Mouse (Mus musculus): ENCODE measurements around the gene Cabp2. TPM values are rescaled to one million over a fixed set of nuclear protein-coding genes. Genes with fewer than 3 reads are reported as not detected.
"Not testable (repeated sequence)": the region's sequence is repeated elsewhere in the genome, so short reads cannot be mapped to it uniquely, and the experiment has no call there.

Cabp2 gene
- polyA plus RNA-seq, 1 experiment from 2014 or later = not detected

DNA sequence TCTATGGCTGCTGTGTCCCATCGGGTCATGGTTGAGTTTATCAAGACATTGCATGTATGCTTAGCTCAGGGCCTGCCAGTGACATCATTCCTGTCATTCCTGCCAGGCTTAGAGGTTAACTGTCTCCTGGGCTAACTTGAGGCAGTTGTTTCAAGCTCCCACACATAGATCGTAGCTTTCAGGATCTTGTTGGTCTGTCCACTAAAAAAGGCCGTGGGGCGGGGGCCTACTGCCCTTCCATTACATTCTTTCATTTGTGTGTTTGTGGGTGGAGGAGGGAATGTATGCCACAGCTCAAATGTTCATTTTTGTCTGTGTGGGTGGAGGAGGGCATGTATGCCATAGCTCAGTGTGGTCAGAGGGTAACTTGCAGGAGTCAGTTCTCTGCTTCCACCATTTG, 48.7 kb downstream of the Cabp2 start:
- no peak overlapping the region for H3K4me2 ChIP-seq
- peaks cover 14% of the 10 kb centered on the region for H3K4me1 ChIP-seq
- no peak overlapping the region for H3K27ac ChIP-seq
- no peak overlapping the region for H3K4me3 ChIP-seq
- no peaks in the 10 kb centered on the region for H3K27me3 ChIP-seq
- H3K9ac ChIP-seq = no peak overlapping the region
- ATAC-seq (ENCODE audit: borderline replicate concordance, extremely low read depth, low FRiP score, low TSS enrichment) = no peak
- peaks cover 46% of the 10 kb centered on the region for H3K36me3 ChIP-seq
- WGBS = 80% methylated on average over 4 of the region's 4 CpGs
- no peaks in the 10 kb centered on the region for H3K9me3 ChIP-seq

DNA sequence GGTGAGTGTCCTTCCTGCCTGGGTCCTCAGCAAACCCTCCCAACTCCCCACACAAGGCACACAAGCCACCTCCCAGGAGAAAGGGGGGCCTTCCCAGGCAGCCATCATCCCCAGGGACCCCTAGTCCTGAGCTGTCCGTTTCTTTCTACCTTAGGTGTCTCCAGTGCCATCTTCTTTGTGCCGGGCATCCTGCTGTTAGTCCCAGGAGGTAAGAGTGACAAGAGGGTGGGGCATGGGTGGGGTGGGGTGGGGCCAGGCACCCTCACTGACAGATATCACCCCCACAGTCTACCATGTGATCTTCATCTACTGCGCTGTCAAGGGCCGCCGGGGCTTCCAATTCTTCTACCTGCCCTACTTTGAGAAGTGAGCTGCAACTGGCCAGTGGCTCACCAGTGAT, 49.7 kb downstream of the Cabp2 start:
- no peaks in the 10 kb centered on the region for H3K27me3 ChIP-seq
- no peak overlapping the region for H3K4me2 ChIP-seq
- peaks cover 14% of the 10 kb centered on the region for H3K4me1 ChIP-seq
- H3K9me3 ChIP-seq = no peaks in the 10 kb centered on the region
- peaks cover 46% of the 10 kb centered on the region for H3K36me3 ChIP-seq
- H3K27ac ChIP-seq = no peak overlapping the region
- H3K9ac ChIP-seq = no peak overlapping the region
- ATAC-seq (ENCODE audit: borderline replicate concordance, extremely low read depth, low FRiP score, low TSS enrichment) = no peak
- WGBS = 86% methylated on average over 5 of the region's 5 CpGs
- H3K4me3 ChIP-seq = no peak overlapping the region

DNA sequence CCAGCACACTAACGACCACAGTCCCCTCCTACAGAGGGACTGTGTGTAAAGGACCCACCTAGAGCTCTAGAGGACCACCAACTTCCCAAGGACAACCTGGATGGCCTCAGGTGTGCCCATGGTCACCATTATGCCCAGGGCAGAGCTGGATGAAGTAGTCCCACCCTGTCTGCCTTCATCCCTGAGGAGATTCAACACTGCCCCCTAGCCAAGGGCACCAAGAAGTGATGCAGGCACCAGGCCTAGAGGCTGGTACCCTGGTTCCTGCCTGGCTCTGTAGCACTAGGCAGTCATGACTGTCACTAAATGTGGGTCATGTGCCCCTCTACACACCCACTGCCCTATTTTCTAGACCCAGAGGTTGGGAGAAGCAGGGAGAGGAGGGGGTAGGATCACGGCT, 50.4 kb downstream of the Cabp2 start:
- H3K4me1 ChIP-seq = peaks cover 10% of the 10 kb centered on the region
- WGBS = 77% methylated on average over 2 of the region's 2 CpGs
- H3K9ac ChIP-seq = no peak overlapping the region
- H3K36me3 ChIP-seq = peaks cover 46% of the 10 kb centered on the region
- no peaks in the 10 kb centered on the region for H3K9me3 ChIP-seq
- no peak overlapping the region for H3K27ac ChIP-seq
- ATAC-seq (ENCODE audit: borderline replicate concordance, extremely low read depth, low FRiP score, low TSS enrichment) = no peak
- no peak overlapping the region for H3K4me2 ChIP-seq
- H3K4me3 ChIP-seq = no peak overlapping the region
- no peaks in the 10 kb centered on the region for H3K27me3 ChIP-seq

DNA sequence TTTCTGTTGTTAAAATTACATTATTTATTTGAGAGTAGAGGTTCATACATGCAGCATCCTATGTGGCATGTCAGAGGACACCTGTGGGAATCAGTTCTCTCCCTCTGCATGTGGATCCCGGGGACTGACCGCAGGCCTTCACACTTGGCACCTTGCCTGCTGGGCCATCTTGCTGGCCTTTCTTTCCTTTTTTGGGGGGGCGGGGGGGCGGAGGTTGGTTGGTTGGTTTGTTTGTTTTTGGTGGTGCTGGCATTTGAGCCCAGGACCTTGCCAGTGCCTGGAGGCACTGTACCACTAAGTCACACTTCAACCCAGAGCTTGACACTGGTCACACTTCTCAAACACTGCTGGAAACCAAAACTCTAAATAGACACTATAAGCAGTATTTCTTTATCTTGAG, 53.0 kb downstream of the Cabp2 start:
- H3K36me3 ChIP-seq = peaks cover 27% of the 10 kb centered on the region
- no peak for ATAC-seq (ENCODE audit: borderline replicate concordance, extremely low read depth, low FRiP score, low TSS enrichment)
- no peak overlapping the region for H3K4me3 ChIP-seq
- no peaks in the 10 kb centered on the region for H3K27me3 ChIP-seq
- 78% methylated on average over 4 of the region's 4 CpGs for WGBS
- no peak overlapping the region for H3K9ac ChIP-seq
- no peak overlapping the region for H3K27ac ChIP-seq
- H3K4me1 ChIP-seq = no peaks in the 10 kb centered on the region
- H3K4me2 ChIP-seq = no peak overlapping the region
- H3K9me3 ChIP-seq = no peaks in the 10 kb centered on the region

DNA sequence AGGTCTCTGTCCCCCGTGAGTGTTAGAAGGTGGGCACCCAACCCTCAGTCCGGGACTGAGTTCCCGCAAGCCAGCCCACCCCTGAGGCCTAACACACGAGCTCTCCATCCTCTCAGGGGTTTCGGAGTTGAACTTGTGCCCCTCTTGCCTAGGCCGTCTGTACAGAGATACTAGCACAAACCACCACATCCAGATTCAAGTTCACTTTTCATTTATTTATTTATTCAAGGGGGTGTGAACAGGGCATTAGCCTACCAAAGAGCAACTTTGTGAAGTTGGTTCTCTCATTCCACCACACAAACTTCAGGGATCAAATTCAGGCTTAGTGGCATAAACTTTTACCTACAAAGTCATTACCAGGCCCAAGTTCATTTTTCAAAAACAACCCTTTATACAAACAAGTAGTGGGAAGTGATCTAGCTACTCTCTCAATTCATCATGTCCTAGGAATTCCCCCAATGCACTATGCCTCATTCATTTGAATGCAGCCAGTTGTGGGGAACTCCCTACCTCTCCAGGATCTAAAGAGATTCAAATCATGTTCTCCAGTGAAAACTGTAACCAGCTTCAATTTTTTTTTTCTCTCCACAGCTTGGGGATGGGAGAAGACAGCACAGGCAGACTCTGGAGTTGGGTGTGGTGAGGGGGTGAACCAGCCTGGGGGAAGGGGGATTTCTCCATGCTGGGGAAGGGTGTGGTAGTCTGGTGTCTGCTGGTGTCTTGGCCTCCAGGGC, 54.0 kb downstream of the Cabp2 start:
- not testable (repeated sequence) for ATAC-seq (ENCODE audit: borderline replicate concordance, extremely low read depth, low FRiP score, low TSS enrichment); H3K4me3 ChIP-seq; H3K9ac ChIP-seq; H3K4me1 ChIP-seq; H3K4me2 ChIP-seq; H3K27me3 ChIP-seq; H3K9me3 ChIP-seq; H3K27ac ChIP-seq
- 65% methylated on average over 6 of the region's 6 CpGs for WGBS
- H3K36me3 ChIP-seq = peaks cover 21% of the 10 kb centered on the region

DNA sequence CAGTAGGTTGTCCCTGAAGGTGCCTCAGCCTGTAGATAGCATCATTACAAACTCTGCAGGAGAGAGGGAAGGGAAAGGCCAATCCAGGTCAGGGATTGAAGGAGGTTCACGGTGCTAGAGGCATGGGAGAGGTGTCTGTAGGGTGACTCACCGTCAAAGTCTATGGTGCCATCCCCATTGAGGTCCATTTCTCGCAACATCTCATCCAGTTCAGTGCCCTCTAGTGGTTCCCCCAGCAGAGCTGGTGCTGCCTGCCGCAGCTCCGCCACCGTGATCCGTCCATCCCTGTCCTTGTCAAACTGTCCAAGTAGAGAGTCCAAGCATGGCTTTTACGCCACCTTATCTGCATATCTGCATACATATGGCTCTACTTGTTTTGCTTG, 54.6 kb downstream of the Cabp2 start:
- not testable (repeated sequence) for ATAC-seq (ENCODE audit: borderline replicate concordance, extremely low read depth, low FRiP score, low TSS enrichment); H3K9me3 ChIP-seq; H3K4me3 ChIP-seq; H3K27me3 ChIP-seq; H3K9ac ChIP-seq; H3K27ac ChIP-seq; H3K4me2 ChIP-seq; H3K4me1 ChIP-seq
- H3K36me3 ChIP-seq = peaks cover 21% of the 10 kb centered on the region
- 13% methylated on average over 8 of the region's 8 CpGs for WGBS

DNA sequence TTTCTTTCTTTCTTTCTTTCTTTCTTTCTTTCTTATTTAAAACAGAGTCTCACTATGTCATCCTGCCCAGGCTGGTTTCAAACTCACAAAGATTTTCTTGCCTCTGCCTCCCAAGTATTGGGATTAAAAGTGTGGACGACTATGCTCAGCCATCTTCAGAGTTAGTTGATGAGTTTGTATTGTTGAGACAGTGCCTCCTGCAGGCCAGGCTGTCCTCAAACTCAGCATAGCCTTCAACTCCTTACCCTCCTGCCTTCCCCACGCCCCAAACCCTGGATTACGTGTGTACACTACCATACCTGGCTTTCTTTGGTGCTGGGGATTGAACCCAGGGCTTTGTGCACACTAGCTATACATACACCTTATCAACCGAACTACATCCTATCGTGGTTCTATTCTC, 55.1 kb downstream of the Cabp2 start:
- WGBS = 72% methylated on average over 5 of the region's 5 CpGs

More for the DNA sequence above, 55.1 kb downstream of the Cabp2 start:
- H3K9ac ChIP-seq = no peak overlapping the region
- H3K4me2 ChIP-seq = no peak overlapping the region
- no peak overlapping the region for H3K27ac ChIP-seq
- H3K4me1 ChIP-seq = no peaks in the 10 kb centered on the region
- peaks cover 17% of the 10 kb centered on the region for H3K36me3 ChIP-seq
- ATAC-seq (ENCODE audit: borderline replicate concordance, extremely low read depth, low FRiP score, low TSS enrichment) = no peak
- H3K27me3 ChIP-seq = no peaks in the 10 kb centered on the region
- H3K9me3 ChIP-seq = no peaks in the 10 kb centered on the region
- H3K4me3 ChIP-seq = no peak overlapping the region

Other genes with a start within 250 kb of the Cabp2 start
- 55.8 and 68.1 TPM in 2 replicates for gene Chka, start 229.8 kb upstream of the Cabp2 start, polyA plus RNA-seq (2015; fragmentation: Nextera tagmentation; extraction: Ambion mirVana)
- gene Tcirg1, start 174.4 kb upstream of the Cabp2 start, polyA plus RNA-seq (2015; fragmentation: Nextera tagmentation; extraction: Ambion mirVana) = 46.6 and 53.1 TPM in 2 replicates
- gene Ndufs8, start 168.8 kb upstream of the Cabp2 start, polyA plus RNA-seq (2015; fragmentation: Nextera tagmentation; extraction: Ambion mirVana) = 303 and 306 TPM in 2 replicates
- gene Aldh3b1, start 151.8 kb upstream of the Cabp2 start, polyA plus RNA-seq (2015; fragmentation: Nextera tagmentation; extraction: Ambion mirVana) = 3.5 and 4.6 TPM in 2 replicates
- gene Unc93b1, start 146.4 kb upstream of the Cabp2 start, polyA plus RNA-seq (2015; fragmentation: Nextera tagmentation; extraction: Ambion mirVana) = 18.4 and 22.3 TPM in 2 replicates
- gene Aldh3b3, start 122.9 kb upstream of the Cabp2 start, polyA plus RNA-seq (2015; fragmentation: Nextera tagmentation; extraction: Ambion mirVana) = 0.11 and 0.13 TPM in 2 replicates
- gene Aldh3b2, start 109.2 kb upstream of the Cabp2 start, polyA plus RNA-seq (2015; fragmentation: Nextera tagmentation; extraction: Ambion mirVana) = 1.3 and 1.5 TPM in 2 replicates
- 11.1 and 12.5 TPM in 2 replicates for gene Acy3, start 95.0 kb upstream of the Cabp2 start, polyA plus RNA-seq (2015; fragmentation: Nextera tagmentation; extraction: Ambion mirVana)
- gene Tbx10, start 88.8 kb upstream of the Cabp2 start, polyA plus RNA-seq (2015; fragmentation: Nextera tagmentation; extraction: Ambion mirVana) = not detected in 2 replicates
- 25.9 and 28.0 TPM in 2 replicates for gene Nudt8, start 81.0 kb upstream of the Cabp2 start, polyA plus RNA-seq (2015; fragmentation: Nextera tagmentation; extraction: Ambion mirVana)
- gene Gm49405, start 81.0 kb upstream of the Cabp2 start, polyA plus RNA-seq (2015; fragmentation: Nextera tagmentation; extraction: Ambion mirVana) = 2.3 and 2.4 TPM in 2 replicates
- 3.6 and 4.9 TPM in 2 replicates for gene Doc2g, start 78.3 kb upstream of the Cabp2 start, polyA plus RNA-seq (2015; fragmentation: Nextera tagmentation; extraction: Ambion mirVana)
- 191 and 199 TPM in 2 replicates for gene Ndufv1, start 68.8 kb upstream of the Cabp2 start, polyA plus RNA-seq (2015; fragmentation: Nextera tagmentation; extraction: Ambion mirVana)
- 470 and 486 TPM in 2 replicates for gene Gstp1, start 43.6 kb upstream of the Cabp2 start, polyA plus RNA-seq (2015; fragmentation: Nextera tagmentation; extraction: Ambion mirVana)
- gene Gstp2, start 35.6 kb upstream of the Cabp2 start, polyA plus RNA-seq (2015; fragmentation: Nextera tagmentation; extraction: Ambion mirVana) = 3.9 and 5.2 TPM in 2 replicates
- 0.22 and 0.83 TPM in 2 replicates for gene Gstp3, start 22.0 kb upstream of the Cabp2 start, polyA plus RNA-seq (2015; fragmentation: Nextera tagmentation; extraction: Ambion mirVana)
- 100 and 103 TPM in 2 replicates for gene Cdk2ap2, start 15.6 kb downstream of the Cabp2 start, polyA plus RNA-seq (2015; fragmentation: Nextera tagmentation; extraction: Ambion mirVana)
- gene Pitpnm1, start 18.4 kb downstream of the Cabp2 start, polyA plus RNA-seq (2015; fragmentation: Nextera tagmentation; extraction: Ambion mirVana) = 12.5 and 13.8 TPM in 2 replicates
- 104 and 106 TPM in 2 replicates for gene Aip, start 44.3 kb downstream of the Cabp2 start, polyA plus RNA-seq (2015; fragmentation: Nextera tagmentation; extraction: Ambion mirVana)
- not detected in 2 replicates for gene Gpr152, start 58.2 kb downstream of the Cabp2 start, polyA plus RNA-seq (2015; fragmentation: Nextera tagmentation; extraction: Ambion mirVana)
- 0.11 TPM in 1 of 2 replicates, not detected in the other for gene Cabp4, start 62.5 kb downstream of the Cabp2 start, polyA plus RNA-seq (2015; fragmentation: Nextera tagmentation; extraction: Ambion mirVana)
- gene Coro1b, start 67.0 kb downstream of the Cabp2 start, polyA plus RNA-seq (2015; fragmentation: Nextera tagmentation; extraction: Ambion mirVana) = 157 and 168 TPM in 2 replicates
- gene Ptprcap, start 72.0 kb downstream of the Cabp2 start, polyA plus RNA-seq (2015; fragmentation: Nextera tagmentation; extraction: Ambion mirVana) = 3.4 and 13.5 TPM in 2 replicates
- 45.0 and 49.4 TPM in 2 replicates for gene Rps6kb2, start 81.8 kb downstream of the Cabp2 start, polyA plus RNA-seq (2015; fragmentation: Nextera tagmentation; extraction: Ambion mirVana)
- gene Carns1, start 93.9 kb downstream of the Cabp2 start, polyA plus RNA-seq (2015; fragmentation: Nextera tagmentation; extraction: Ambion mirVana) = 2.4 and 2.8 TPM in 2 replicates
- 2.5 and 6.7 TPM in 2 replicates for gene Tbc1d10c, start 109.7 kb downstream of the Cabp2 start, polyA plus RNA-seq (2015; fragmentation: Nextera tagmentation; extraction: Ambion mirVana)
- gene Ppp1ca, start 110.5 kb downstream of the Cabp2 start, polyA plus RNA-seq (2015; fragmentation: Nextera tagmentation; extraction: Ambion mirVana) = 974 TPM in 2 replicates
- 32.5 and 34.7 TPM in 2 replicates for gene Rad9a, start 120.1 kb downstream of the Cabp2 start, polyA plus RNA-seq (2015; fragmentation: Nextera tagmentation; extraction: Ambion mirVana)
- gene Clcf1, start 132.7 kb downstream of the Cabp2 start, polyA plus RNA-seq (2015; fragmentation: Nextera tagmentation; extraction: Ambion mirVana) = 4.7 and 5.5 TPM in 2 replicates
- gene AC109138.7, start 132.8 kb downstream of the Cabp2 start, polyA plus RNA-seq (2015; fragmentation: Nextera tagmentation; extraction: Ambion mirVana) = not detected in 2 replicates
- 27.6 and 32.4 TPM in 2 replicates for gene Pold4, start 150.3 kb downstream of the Cabp2 start, polyA plus RNA-seq (2015; fragmentation: Nextera tagmentation; extraction: Ambion mirVana)
- 15.2 and 16.9 TPM in 2 replicates for gene Ssh3, start 187.6 kb downstream of the Cabp2 start, polyA plus RNA-seq (2015; fragmentation: Nextera tagmentation; extraction: Ambion mirVana)
- 3.3 and 4.2 TPM in 2 replicates for gene Ankrd13d, start 201.6 kb downstream of the Cabp2 start, polyA plus RNA-seq (2015; fragmentation: Nextera tagmentation; extraction: Ambion mirVana)
- gene Grk2, start 224.6 kb downstream of the Cabp2 start, polyA plus RNA-seq (2015; fragmentation: Nextera tagmentation; extraction: Ambion mirVana) = 16.2 and 16.7 TPM in 2 replicates

All from lung, embryonic 15.5 days (tissue).